Mouse (Mus musculus) liver, adult 2 months (tissue): ENCODE results near the gene Gm45337.
"Not testable (repeated sequence)": the region's sequence is repeated elsewhere in the genome, so short reads cannot be mapped to it uniquely, and the experiment has no call there.

Experiments used
- CTCF ChIP-seq: fragments of 200-500 bp; IDR thresholded peaks from 2 replicates; pipeline ENCODE4 v1.5.1; 2011; ENCODE audit warnings: low read depth, low read length, control low read depth
- POLR2A ChIP-seq: fragments of 200-500 bp; IDR thresholded peaks from 2 replicates; pipeline ENCODE4 v1.6.1; 2011; ENCODE audit warnings: low read length, control low read depth; ENCODE audit not compliant: insufficient read depth; ENCODE audit errors: extremely low read depth

DNA sequence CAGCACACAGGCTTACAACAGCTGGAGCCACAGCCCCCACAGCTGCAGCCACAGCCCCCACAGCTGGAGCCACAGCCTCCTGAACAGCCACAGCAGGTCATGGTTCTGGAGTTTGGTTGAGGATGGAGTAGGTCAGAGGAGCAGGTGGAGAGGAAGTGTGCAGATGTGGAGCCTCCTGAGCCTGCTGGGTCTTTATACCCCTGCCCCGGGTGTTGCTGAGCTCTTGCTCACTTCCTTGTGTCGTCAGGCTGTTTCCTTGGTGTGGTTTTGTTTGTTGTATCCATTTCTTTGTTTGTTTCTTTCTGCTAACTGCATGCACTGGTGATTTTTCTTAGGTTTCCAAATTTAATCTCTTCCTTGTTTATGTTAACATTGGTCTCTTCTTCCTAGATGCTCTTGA, 8.5 kb downstream of the Gm45337 start, which contains the start of gene Gm39115:
- TF ChIP-seq POLR2A, CTCF: not testable (repeated sequence)
